Mouse (Mus musculus) heart, postnatal 0 days (tissue): ENCODE data around the gene Otx2. TPM values are rescaled to one million over a fixed set of nuclear protein-coding genes. Genes with fewer than 3 reads are reported as not detected.

Source experiments
- ATAC-seq: fragments of 200-750 bp; cut with Nextera tagmentation; 2 replicates; pipeline ENCODE4 v1.8.0; 2017; ENCODE audit warnings: low read depth, moderate number of reproducible peaks, moderate library complexity; ENCODE audit not compliant: insufficient read depth
- DNase-seq: peaks from one replicate; pipeline ENCODE4 v3.0.0-alpha.2; 2016; ENCODE audit warnings: low spot score
- H3K27ac ChIP-seq: fragments of 300-500 bp; sonication (generic); 2 replicates; pipeline ENCODE4 v1.5.1; 2014; ENCODE audit warnings: low read depth, mild to moderate bottlenecking
- H3K27me3 ChIP-seq: fragments of 300-500 bp; sonication (generic); 2 replicates; pipeline ENCODE4 v1.6.1; 2014; ENCODE audit warnings: low read length, mixed read lengths; ENCODE audit not compliant: control insufficient read depth, insufficient read depth
- H3K36me3 ChIP-seq: fragments of 300-500 bp; sonication (generic); replicated peaks from 2 replicates; pipeline ENCODE4 v1.6.1; 2014; ENCODE audit warnings: low read length, mixed read lengths; ENCODE audit not compliant: control insufficient read depth, insufficient read depth
- H3K4me1 ChIP-seq: fragments of 300-500 bp; sonication (generic); 2 replicates; pipeline ENCODE4 v1.6.1; 2014; ENCODE audit warnings: antibody characterized with exemption; ENCODE audit not compliant: control insufficient read depth, insufficient read depth
- H3K4me2 ChIP-seq: fragments of 300-500 bp; sonication (generic); 2 replicates; pipeline ENCODE4 v1.6.1; 2014; ENCODE audit warnings: low read depth, mild to moderate bottlenecking, low read length, moderate library complexity
- H3K4me3 ChIP-seq: fragments of 300-500 bp; sonication (generic); 2 replicates; pipeline ENCODE4 v1.5.1; 2014; ENCODE audit warnings: low read depth, low read length
- H3K9ac ChIP-seq: fragments of 300-500 bp; sonication (generic); replicated peaks from 2 replicates; pipeline ENCODE4 v1.6.1; 2014; ENCODE audit warnings: low read depth, low read length, mixed read lengths
- H3K9me3 ChIP-seq: fragments of 300-500 bp; sonication (generic); replicated peaks from 2 replicates; pipeline ENCODE4 v1.6.1; 2016; ENCODE audit warnings: low read length; ENCODE audit not compliant: control insufficient read depth
- CTCF ChIP-seq: IDR thresholded peaks from 2 replicates; pipeline ENCODE4 v1.5.1; 2016; ENCODE audit warnings: antibody characterized with exemption, control low read depth, low read depth
- EP300 ChIP-seq: IDR thresholded peaks from 2 replicates; pipeline ENCODE4 v1.6.1; 2016; ENCODE audit warnings: antibody characterized with exemption, low read depth
- WGBS: fragments of 180-500 bp; shearing (Covaris S2); extraction: QIAGEN DNeasy Blood & Tissue Kit; methylation state at CpG from one replicate; pipeline ENCODE4 v1.1.7; 2014; 5-methylcytosine and 5-hydroxymethylcytosine counted together
- polyA plus RNA-seq: library from polyadenylated mRNA; unstranded; fragments of >200 nt; fragmentation: Nextera tagmentation; extraction: Ambion mirVana; gene quantifications from 2 replicates; pipeline ENCODE4 v1.2.1, GENCODE M21; 2015
- total RNA-seq: library from RNA; depleted of rRNA; stranded (reverse); fragments of >200 nt; gene quantifications from 2 replicates; pipeline ENCODE4 v1.2.3, GENCODE M21; 2014; ENCODE audit warnings: low replicate concordance

Gene Otx2
- total and polyA plus RNA-seq, 2 experiments from 2014 or later: not detected

- DNase-seq (no peak), ATAC-seq (no peak)
Observed at GRCm38 (mm10) chr14:48641462-48642395, 31.9 kb downstream of the Otx2 start.

GRCm38 (mm10) chr14:48633141-48633540, 40.5 kb downstream of the Otx2 start:
- Histone ChIP-seq H3K9me3 (no peaks in the 10 kb centered on the region), H3K4me1 (no peaks in the 10 kb centered on the region), H3K9ac (no peak overlapping the region), H3K4me2 (no peak overlapping the region), H3K27me3 (no peaks in the 10 kb centered on the region), H3K4me3 (no peak overlapping the region), H3K27ac (no peak overlapping the region), H3K36me3 (no peaks in the 10 kb centered on the region)
- ATAC-seq: no peak
- no peak for TF ChIP-seq EP300
- TF ChIP-seq CTCF: no peak
- WGBS: 74% methylated on average over 3 of the region's 3 CpGs
- no peak for DNase-seq

More at GRCm38 (mm10) chr14:48641462-48642395, 31.9 kb downstream of the Otx2 start:
- H3K9me3 ChIP-seq: no peaks in the 10 kb centered on the region
- H3K27ac ChIP-seq: no peak overlapping the region
- H3K36me3 ChIP-seq: no peaks in the 10 kb centered on the region
- no peak overlapping the region for H3K4me3 ChIP-seq
- H3K4me2 ChIP-seq: no peak overlapping the region
- H3K27me3 ChIP-seq: 0 out of 2 replicates have a peak, but pooled peaks cover 3% of the 10 kb centered on the region
- no peaks in the 10 kb centered on the region for H3K4me1 ChIP-seq
- WGBS: 79% methylated on average over 12 of the region's 12 CpGs
- TF ChIP-seq CTCF (no peak), EP300 (no peak)
- no peak overlapping the region for H3K9ac ChIP-seq

- no peak overlapping the region for H3K27ac ChIP-seq
- no peaks in the 10 kb centered on the region for H3K9me3 ChIP-seq
- TF ChIP-seq CTCF (no peak), EP300 (no peak)
- no peak overlapping the region for H3K9ac ChIP-seq
- H3K36me3 ChIP-seq: no peaks in the 10 kb centered on the region
- DNase-seq (no peak), ATAC-seq (no peak)
- no peaks in the 10 kb centered on the region for H3K27me3 ChIP-seq
- no peak overlapping the region for H3K4me3 ChIP-seq
- no peaks in the 10 kb centered on the region for H3K4me1 ChIP-seq
- 83% methylated on average over 8 of the region's 8 CpGs for WGBS
- no peak overlapping the region for H3K4me2 ChIP-seq
Observed at GRCm38 (mm10) chr14:48632335-48632734, 41.3 kb downstream of the Otx2 start.

- TF ChIP-seq CTCF: no peak
- no peak for TF ChIP-seq EP300
- Histone ChIP-seq H3K27me3 (no peaks in the 10 kb centered on the region), H3K9ac (no peak overlapping the region), H3K27ac (no peak overlapping the region), H3K4me1 (no peaks in the 10 kb centered on the region), H3K4me3 (no peak overlapping the region), H3K9me3 (no peaks in the 10 kb centered on the region), H3K4me2 (no peak overlapping the region), H3K36me3 (no peaks in the 10 kb centered on the region)
- 74% methylated on average over 2 of the region's 2 CpGs for WGBS
- ATAC-seq (no peak), DNase-seq (no peak)
Observed at GRCm38 (mm10) chr14:48631486-48631885, 42.1 kb downstream of the Otx2 start.

- TF ChIP-seq EP300 (no peak), CTCF (no peak)
- no peak overlapping the region for H3K27ac ChIP-seq
- H3K4me2 ChIP-seq: no peak overlapping the region
- no peaks in the 10 kb centered on the region for H3K27me3 ChIP-seq
- WGBS: 81% methylated on average over 9 of the region's 9 CpGs
- peaks cover 13% of the 10 kb centered on the region; the same call in 1 of the 2 replicates for H3K4me1 ChIP-seq
- no peaks in the 10 kb centered on the region for H3K9me3 ChIP-seq
- ATAC-seq (no peak), DNase-seq (no peak)
- no peak overlapping the region for H3K9ac ChIP-seq
- no peaks in the 10 kb centered on the region for H3K36me3 ChIP-seq
- no peak overlapping the region for H3K4me3 ChIP-seq
Observed at GRCm38 (mm10) chr14:48629404-48629803, 44.2 kb downstream of the Otx2 start.
